Mouse (Mus musculus) hindbrain, embryonic 14.5 days (tissue): ENCODE measurements around the gene F2. TPM values are rescaled to one million over a fixed set of nuclear protein-coding genes. Genes with fewer than 3 reads are reported as not detected.

Source experiments
- ATAC-seq: fragments of 200-750 bp; cut with Nextera tagmentation; 2 replicates; pipeline ENCODE4 v1.8.0; 2017; ENCODE audit warnings: moderate number of reproducible peaks, mild to moderate bottlenecking, moderate TSS enrichment, moderate library complexity; ENCODE audit not compliant: low FRiP score
- DNase-seq: peaks from one replicate; pipeline ENCODE4 v3.0.0-alpha.2; 2015; ENCODE audit warnings: low spot score
- H3K27ac ChIP-seq: fragments of 300-500 bp; sonication (generic); 2 replicates; pipeline ENCODE4 v1.5.1; 2014; ENCODE audit warnings: mild to moderate bottlenecking, moderate library complexity
- H3K27me3 ChIP-seq: fragments of 300-500 bp; sonication (generic); 2 replicates; pipeline ENCODE4 v1.6.1; 2014; ENCODE audit warnings: mild to moderate bottlenecking, low read length, mixed read lengths; ENCODE audit not compliant: control insufficient read depth, insufficient read depth
- H3K36me3 ChIP-seq: fragments of 300-500 bp; sonication (generic); replicated peaks from 2 replicates; pipeline ENCODE4 v1.6.1; 2014; ENCODE audit not compliant: control insufficient read depth, insufficient read depth
- H3K4me1 ChIP-seq: fragments of 300-500 bp; sonication (generic); replicated peaks from 2 replicates; pipeline ENCODE4 v1.6.1; 2014; ENCODE audit warnings: antibody characterized with exemption, low read length, mixed read lengths; ENCODE audit not compliant: control insufficient read depth, insufficient read depth
- H3K4me2 ChIP-seq: fragments of 300-500 bp; sonication (generic); replicated peaks from 2 replicates; pipeline ENCODE4 v1.6.1; 2014; ENCODE audit warnings: mild to moderate bottlenecking, moderate library complexity
- H3K4me3 ChIP-seq: fragments of 300-500 bp; sonication (generic); replicated peaks from 2 replicates; pipeline ENCODE4 v1.5.1; 2014; ENCODE audit warnings: mild to moderate bottlenecking, low read length
- H3K9ac ChIP-seq: fragments of 300-500 bp; sonication (generic); 2 replicates; pipeline ENCODE4 v1.6.1; 2014
- H3K9me3 ChIP-seq: fragments of 300-500 bp; sonication (generic); 2 replicates; pipeline ENCODE4 v1.6.1; 2016; ENCODE audit warnings: low read length; ENCODE audit not compliant: control insufficient read depth
- WGBS: fragments of 180-500 bp; shearing (Covaris S2); extraction: QIAGEN DNeasy Blood & Tissue Kit; methylation state at CpG from one replicate; pipeline ENCODE4 v1.1.7; 2014; 5-methylcytosine and 5-hydroxymethylcytosine counted together
- polyA plus RNA-seq: library from polyadenylated mRNA; unstranded; fragments of >200 nt; fragmentation: Nextera tagmentation; extraction: Ambion mirVana; gene quantifications from 2 replicates; pipeline ENCODE4 v1.2.1, GENCODE M21; 2014

Gene F2
- polyA plus RNA-seq, 1 experiment from 2014 or later, result 0.12 TPM

- no peaks in the 10 kb centered on the region for H3K9me3 ChIP-seq
- peak overlapping the region; percentile 63 for H3K27ac ChIP-seq
- peak overlapping the region; percentile 66 for H3K4me3 ChIP-seq
- DNase-seq (no peak), ATAC-seq (peak; percentile 35)
- no peaks in the 10 kb centered on the region for H3K27me3 ChIP-seq
- peak overlapping the region; percentile 71 for H3K9ac ChIP-seq
- 21% methylated on average over 16 of the region's 16 CpGs for WGBS
- peaks cover 49% of the 10 kb centered on the region for H3K36me3 ChIP-seq
- peaks cover 23% of the 10 kb centered on the region for H3K4me1 ChIP-seq
- H3K4me2 ChIP-seq, result peak overlapping the region; percentile 80
Measured at GRCm38 (mm10) chr2:91650360-91650995, 14.3 kb upstream of the F2 start.

- Histone ChIP-seq H3K36me3 (peaks cover 49% of the 10 kb centered on the region), H3K9me3 (no peaks in the 10 kb centered on the region), H3K4me3 (peak within 1 kb of the TSS; percentile 66), H3K27ac (peak within 1 kb of the TSS; percentile 81), H3K4me1 (peaks cover 23% of the 10 kb centered on the region), H3K9ac (peak within 1 kb of the TSS; percentile 71), H3K4me2 (peak within 1 kb of the TSS; percentile 83), H3K27me3 (no peaks in the 10 kb centered on the region)
- peak; percentile 98 for DNase-seq
- ATAC-seq, result peak; percentile 94
- WGBS, result under 1% methylated on average over 44 of the region's 44 CpGs
Measured at GRCm38 (mm10) chr2:91649553-91650359, 13.5 kb upstream of the F2 start, which contains the start of the genes Zfp408 and Arhgap1. Zfp408 (minus strand) TSS chr2:91649791. Arhgap1 (plus strand) TSS chr2:91649860.

GRCm38 (mm10) chr2:91649152-91649551 is 12.9 kb upstream of the F2 start:
- no peaks in the 10 kb centered on the region for H3K9me3 ChIP-seq
- H3K27me3 ChIP-seq, result no peaks in the 10 kb centered on the region
- peaks cover 49% of the 10 kb centered on the region for H3K36me3 ChIP-seq
- H3K4me1 ChIP-seq, result peaks cover 23% of the 10 kb centered on the region
- H3K27ac ChIP-seq, result peak overlapping the region; percentile 81
- H3K4me3 ChIP-seq, result peak overlapping the region; percentile 66
- DNase-seq (no peak), ATAC-seq (no peak)
- 5% methylated on average over 15 of the region's 15 CpGs for WGBS
- peak overlapping the region; percentile 83 for H3K4me2 ChIP-seq
- H3K9ac ChIP-seq, result peak overlapping the region; percentile 67

GRCm38 (mm10) chr2:91646733-91647132 is 10.5 kb upstream of the F2 start:
- ATAC-seq, result no peak
- H3K4me3 ChIP-seq, result no peak overlapping the region
- no peak overlapping the region for H3K27ac ChIP-seq
- WGBS, result 42% methylated on average over 1 of the region's 1 CpGs
- no peak overlapping the region for H3K9ac ChIP-seq
- DNase-seq, result peak; percentile 69
- H3K9me3 ChIP-seq, result no peaks in the 10 kb centered on the region
- no peak overlapping the region for H3K4me2 ChIP-seq
- no peaks in the 10 kb centered on the region for H3K27me3 ChIP-seq
- H3K4me1 ChIP-seq, result peaks cover 15% of the 10 kb centered on the region
- peaks cover 63% of the 10 kb centered on the region for H3K36me3 ChIP-seq

- ATAC-seq (no peak), DNase-seq (no peak)
- Histone ChIP-seq H3K9me3 (no peaks in the 10 kb centered on the region), H3K36me3 (peaks cover 60% of the 10 kb centered on the region), H3K4me1 (peaks cover 10% of the 10 kb centered on the region), H3K4me3 (no peak overlapping the region), H3K27me3 (no peaks in the 10 kb centered on the region), H3K4me2 (no peak overlapping the region), H3K9ac (no peak overlapping the region), H3K27ac (no peak overlapping the region)
- 95% methylated on average over 11 of the region's 11 CpGs for WGBS
Measured at GRCm38 (mm10) chr2:91645811-91646210, 9.6 kb upstream of the F2 start.

GRCm38 (mm10) chr2:91645354-91645753 is 9.1 kb upstream of the F2 start:
- Histone ChIP-seq H3K27me3 (no peaks in the 10 kb centered on the region), H3K9ac (no peak overlapping the region), H3K9me3 (no peaks in the 10 kb centered on the region), H3K4me3 (no peak overlapping the region), H3K27ac (no peak overlapping the region), H3K4me1 (peaks cover 6% of the 10 kb centered on the region), H3K4me2 (no peak overlapping the region), H3K36me3 (peaks cover 60% of the 10 kb centered on the region)
- ATAC-seq, result no peak
- WGBS, result 97% methylated on average over 15 of the region's 15 CpGs
- no peak for DNase-seq

GRCm38 (mm10) chr2:91644021-91644420 is 7.8 kb upstream of the F2 start:
- Histone ChIP-seq H3K27ac (no peak overlapping the region), H3K9ac (no peak overlapping the region), H3K4me1 (peaks cover 6% of the 10 kb centered on the region), H3K36me3 (peaks cover 60% of the 10 kb centered on the region), H3K4me2 (no peak overlapping the region), H3K27me3 (no peaks in the 10 kb centered on the region), H3K9me3 (no peaks in the 10 kb centered on the region), H3K4me3 (no peak overlapping the region)
- WGBS, result 93% methylated on average over 11 of the region's 11 CpGs
- DNase-seq (no peak), ATAC-seq (no peak)

- no peaks in the 10 kb centered on the region for H3K4me1 ChIP-seq
- H3K36me3 ChIP-seq, result peaks cover 59% of the 10 kb centered on the region
- no peak overlapping the region for H3K4me3 ChIP-seq
- WGBS, result 87% methylated on average over 2 of the region's 2 CpGs
- no peak overlapping the region for H3K4me2 ChIP-seq
- DNase-seq (no peak), ATAC-seq (no peak)
- H3K27ac ChIP-seq, result no peak overlapping the region
- H3K27me3 ChIP-seq, result no peaks in the 10 kb centered on the region
- H3K9ac ChIP-seq, result no peak overlapping the region
- no peaks in the 10 kb centered on the region for H3K9me3 ChIP-seq
Measured at GRCm38 (mm10) chr2:91642825-91643415, 6.7 kb upstream of the F2 start.

- 83% methylated on average over 6 of the region's 6 CpGs for WGBS
- no peak overlapping the region for H3K4me2 ChIP-seq
- no peak for ATAC-seq
Measured at GRCm38 (mm10) chr2:91638931-91639330, 2.7 kb upstream of the F2 start.

More at GRCm38 (mm10) chr2:91638931-91639330, 2.7 kb upstream of the F2 start:
- Histone ChIP-seq H3K9me3 (no peaks in the 10 kb centered on the region), H3K4me1 (no peaks in the 10 kb centered on the region), H3K9ac (no peak overlapping the region), H3K27ac (no peak overlapping the region), H3K27me3 (no peaks in the 10 kb centered on the region), H3K4me3 (no peak overlapping the region), H3K36me3 (peaks cover 19% of the 10 kb centered on the region)
- no peak for DNase-seq
